Mouse (Mus musculus) lung, adult 10 weeks (tissue): ENCODE data around the gene Birc7. TPM values are rescaled to one million over a fixed set of nuclear protein-coding genes. Genes with fewer than 3 reads are reported as not detected.

Experiments
- polyA plus RNA-seq: library from polyadenylated mRNA; stranded (reverse); fragments of 350-450 nt; fragmentation: Illumina TruSeq; extraction: RNeasy Lipid Tissue Mini Kit (QIAGEN cat#74804); gene quantifications from one replicate; pipeline ENCODE4 v1.2.3, GENCODE M21; 2014; ENCODE audit warnings: low read depth, low replicate concordance; ENCODE audit not compliant: insufficient read depth

The Birc7 gene
- polyA plus RNA-seq, result not detected

DNA sequence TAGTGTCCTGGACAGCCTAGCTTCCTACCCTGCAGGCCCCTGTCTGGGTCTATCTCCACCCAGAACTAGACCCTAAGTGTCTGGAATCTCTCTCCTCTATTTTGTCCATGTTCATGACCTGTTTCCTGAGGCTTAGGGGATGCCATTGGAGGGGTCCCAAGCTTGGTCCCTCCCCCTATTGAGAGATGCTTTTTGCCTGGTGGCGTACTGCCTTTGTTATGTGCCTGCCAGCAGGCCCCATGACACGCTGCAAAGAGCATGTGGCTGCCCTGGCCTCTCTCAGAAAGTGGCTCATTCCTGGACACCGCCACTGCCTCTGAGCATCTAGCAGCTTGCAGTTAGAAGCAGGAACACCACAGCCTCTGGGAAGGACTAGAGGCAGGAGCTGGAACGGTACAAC lies at the start of gene Birc7:
Birc7 (plus strand) TSS at position 301 of the 400 bp plus-strand sequence.

DNA sequence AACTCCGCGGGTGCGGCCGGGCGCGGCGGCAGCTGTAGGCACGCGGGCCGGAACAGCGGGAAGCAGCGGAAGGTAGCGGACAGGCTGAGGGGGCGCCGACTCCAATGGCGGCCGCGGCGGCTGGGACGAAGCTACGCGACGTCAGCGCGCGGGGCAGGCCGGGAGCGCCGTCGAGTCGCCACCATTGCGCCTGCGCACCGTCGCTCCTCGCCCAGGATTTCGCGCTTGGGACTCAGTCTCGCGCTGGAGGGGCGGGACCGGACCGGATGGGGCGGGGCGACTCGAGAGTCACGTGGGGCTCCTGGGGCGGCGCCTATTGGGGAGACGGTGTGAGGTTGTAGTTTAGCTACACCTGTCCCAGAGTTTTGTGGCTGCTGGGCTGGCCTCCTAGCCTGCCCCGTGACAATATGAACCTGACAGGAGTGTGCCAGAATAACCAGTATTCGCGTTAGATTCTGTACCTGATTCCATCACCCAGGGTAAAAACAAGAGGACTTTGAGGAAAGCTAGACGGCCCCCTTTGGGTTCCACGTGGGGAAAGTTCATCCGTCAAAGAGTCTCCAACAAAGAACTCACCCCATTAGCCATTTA lies 7.9 kb upstream of the Birc7 start, which contains the start of gene Ythdf1:
Ythdf1 (minus strand) TSS at position 140 of the 591 bp plus-strand sequence.

DNA sequence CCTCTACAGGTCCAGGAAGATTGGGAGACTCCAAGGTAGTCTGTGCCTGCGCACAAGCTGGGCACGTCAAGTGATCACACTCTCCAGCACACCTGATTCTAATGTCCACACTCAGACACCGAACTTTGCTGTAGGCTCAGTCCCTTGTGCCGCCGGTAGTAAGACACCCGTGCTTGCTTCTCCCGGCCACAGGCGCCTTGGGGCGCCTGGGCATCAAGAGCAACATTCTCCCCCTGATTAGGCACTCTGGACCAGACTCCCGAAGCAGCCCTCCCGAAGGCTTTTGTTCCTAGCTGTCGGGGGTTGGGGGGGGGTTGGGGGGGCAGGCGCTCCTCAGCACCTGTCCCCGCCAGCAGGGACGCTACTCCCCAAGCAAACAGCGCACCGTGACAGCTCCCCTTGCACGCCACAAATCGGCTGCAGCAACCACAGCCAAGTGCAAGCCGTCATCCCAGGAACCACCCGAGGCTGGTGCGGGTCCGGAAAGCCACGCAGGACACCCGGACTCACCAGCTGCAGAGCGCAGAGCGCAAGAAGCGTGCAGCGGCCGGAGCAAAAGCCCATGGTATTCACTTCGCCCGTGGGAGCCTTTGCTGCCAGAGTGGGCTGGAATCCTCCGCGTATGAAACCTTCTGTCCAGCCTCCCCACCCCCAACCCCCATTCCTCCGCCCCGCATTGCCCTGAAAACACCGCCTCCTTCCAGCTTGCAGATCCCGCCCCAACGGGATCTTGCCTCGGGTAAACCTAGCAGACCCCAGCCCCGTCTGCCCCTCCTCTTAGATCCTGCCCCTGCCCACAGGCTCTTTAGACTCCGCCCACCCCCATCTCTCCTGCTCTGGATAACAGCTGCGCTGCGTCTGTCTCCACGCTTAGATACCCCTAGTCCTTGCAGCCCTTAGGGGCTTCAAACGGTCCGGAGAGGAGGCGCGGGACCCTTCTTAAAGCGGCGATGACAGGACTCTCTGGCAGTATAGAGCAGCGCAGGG lies 25.5 kb downstream of the Birc7 start, which contains the start of gene Nkain4:
Nkain4 (minus strand) TSS at position 639 of the 987 bp plus-strand sequence.

DNA sequence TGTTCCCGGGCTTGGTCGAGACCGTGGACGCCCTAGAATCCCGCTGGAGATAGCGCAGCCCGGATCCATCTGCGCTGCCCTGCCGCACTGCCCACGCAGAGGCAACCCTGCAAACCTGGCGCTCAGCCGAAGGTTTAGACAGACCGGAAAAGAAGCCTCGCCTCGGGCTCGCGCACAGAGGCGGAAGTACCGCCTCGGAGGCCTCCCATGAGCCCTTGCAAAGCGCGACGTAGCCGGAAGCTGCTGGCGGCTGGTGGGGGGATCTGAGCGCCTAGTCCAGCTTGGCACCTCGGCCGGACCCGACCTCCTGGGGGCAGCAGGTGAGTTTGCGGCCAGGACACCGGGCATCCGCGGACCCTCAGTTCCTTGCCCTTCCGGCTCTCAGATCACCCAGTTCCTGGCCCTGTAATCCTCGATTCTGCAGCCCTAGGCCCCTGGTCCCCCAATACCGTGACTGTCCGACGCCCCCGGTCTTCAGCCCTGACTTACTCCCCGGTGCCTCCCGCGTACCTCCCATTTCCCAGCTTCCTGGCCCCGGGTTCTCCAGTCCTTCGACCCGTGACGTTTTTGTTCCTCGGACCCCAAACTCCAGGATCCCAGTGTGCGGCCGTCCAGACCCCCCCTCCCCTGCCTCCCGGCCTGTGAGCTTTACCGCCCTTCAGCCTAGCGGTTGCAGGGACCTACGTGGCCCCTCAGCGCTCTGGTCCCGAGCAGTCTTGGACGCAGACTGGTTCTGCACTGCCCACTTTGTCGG lies 38.4 kb downstream of the Birc7 start, which contains the start of gene Arfgap1:
Arfgap1 (plus strand) TSS at position 216 of the 754 bp plus-strand sequence.

Other genes starting within 250 kb of the Birc7 start
- gene Dido1, start 219.0 kb upstream of the Birc7 start, polyA plus RNA-seq, result 6.5 TPM
- 32.2 TPM for gene Gid8, start 218.9 kb upstream of the Birc7 start, polyA plus RNA-seq
- gene Slc17a9, start 203.8 kb upstream of the Birc7 start, polyA plus RNA-seq, result 2.8 TPM
- gene Bhlhe23, start 152.1 kb upstream of the Birc7 start, polyA plus RNA-seq, result not detected
- gene Ythdf1, start 8.1 kb upstream of the Birc7 start, polyA plus RNA-seq, result 21.9 TPM
- 70.8 TPM for gene Nkain4, start 25.7 kb downstream of the Birc7 start, polyA plus RNA-seq
- 21.3 TPM for gene Arfgap1, start 38.2 kb downstream of the Birc7 start, polyA plus RNA-seq
- 1.0 TPM for gene Col20a1, start 57.5 kb downstream of the Birc7 start, polyA plus RNA-seq
- not detected for gene Chrna4, start 114.5 kb downstream of the Birc7 start, polyA plus RNA-seq
- not detected for gene Kcnq2, start 206.3 kb downstream of the Birc7 start, polyA plus RNA-seq
- gene Eef1a2, start 228.0 kb downstream of the Birc7 start, polyA plus RNA-seq, result 7.4 TPM